Mouse (Mus musculus): Measurements from ENCODE around the gene 6030445D17Rik.

The 6030445D17Rik gene

GRCm38 (mm10) chr4:136462086-136462838 is at the start of gene 6030445D17Rik:
TSS of gene 6030445D17Rik (plus strand) at chr4:136462250.
- CTCF ChIA-PET, result interaction anchor here (0.7 kb wide), 1 partner anchor 64 kb away, joined by 8 read pairs; no protein-coding TSS in a partner anchor

DNA sequence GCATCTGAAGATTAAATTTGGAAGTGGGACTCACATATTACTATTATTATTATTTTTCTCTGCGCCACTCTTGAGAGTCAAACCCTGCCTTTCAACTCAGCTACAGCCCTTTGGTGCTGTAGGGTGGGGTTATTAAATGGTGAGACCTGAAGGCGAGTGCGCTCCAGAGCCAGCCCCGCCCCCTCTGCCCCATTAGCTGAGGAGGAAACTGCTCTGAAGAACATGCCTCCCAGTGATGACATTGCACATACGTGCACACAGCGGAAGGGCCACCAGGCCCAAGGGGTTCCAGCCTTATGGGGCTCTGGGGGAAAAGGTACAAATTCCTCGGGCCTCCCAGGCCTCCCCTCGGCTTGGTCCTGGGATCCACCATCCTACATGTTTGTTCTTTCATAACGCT is 46.6 kb upstream of the 6030445D17Rik start:
- CTCF ChIA-PET, result no interaction called here

GRCm38 (mm10) chr4:136418962-136419361 is 43.1 kb upstream of the 6030445D17Rik start:
- CTCF ChIA-PET, result no interaction called here

GRCm38 (mm10) chr4:136419386-136419785 is 42.7 kb upstream of the 6030445D17Rik start:
- CTCF ChIA-PET, result no interaction called here

- CTCF ChIA-PET, result no interaction called here
These were observed 38.8 kb upstream of the 6030445D17Rik start, which contains the start of gene Htr1d for GRCm38 (mm10) chr4:136423224-136423623. TSS of gene Htr1d (plus strand) at chr4:136423524.

GRCm38 (mm10) chr4:136424120-136424999 is 37.7 kb upstream of the 6030445D17Rik start:
- CTCF ChIA-PET, result interaction anchor here (0.6 kb wide), 1 partner anchor 321 kb away, joined by 4 read pairs; no protein-coding TSS in a partner anchor

GRCm38 (mm10) chr4:136425000-136425288 is 37.1 kb upstream of the 6030445D17Rik start:
- CTCF ChIA-PET, result interaction anchor here (0.6 kb wide), 1 partner anchor 322 kb away, joined by 4 read pairs; no protein-coding TSS in a partner anchor

GRCm38 (mm10) chr4:136430609-136431375 is 31.3 kb upstream of the 6030445D17Rik start:
- CTCF ChIA-PET, result no interaction called here

DNA sequence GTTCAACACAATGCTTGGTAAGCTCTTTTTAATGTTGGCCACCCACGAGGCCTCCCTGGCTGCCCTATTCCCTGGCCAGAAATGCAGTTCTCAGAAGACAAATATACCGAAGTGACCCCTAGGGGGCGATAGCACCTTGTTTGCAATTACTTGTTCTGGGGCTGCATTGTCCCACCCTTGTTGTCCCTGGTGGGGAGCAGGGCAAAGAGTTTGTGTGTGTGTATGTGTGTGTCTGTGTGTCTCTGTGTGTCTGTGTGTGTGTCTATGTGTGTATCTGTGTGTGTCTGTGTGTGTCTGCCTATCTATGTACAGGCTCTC is 30.7 kb upstream of the 6030445D17Rik start:
- CTCF ChIA-PET, result no interaction called here

GRCm38 (mm10) chr4:136434029-136434428 is 28.0 kb upstream of the 6030445D17Rik start:
- CTCF ChIA-PET, result no interaction called here

- CTCF ChIA-PET, result no interaction called here
These were observed 22.9 kb upstream of the 6030445D17Rik start for GRCm38 (mm10) chr4:136439106-136439505.

DNA sequence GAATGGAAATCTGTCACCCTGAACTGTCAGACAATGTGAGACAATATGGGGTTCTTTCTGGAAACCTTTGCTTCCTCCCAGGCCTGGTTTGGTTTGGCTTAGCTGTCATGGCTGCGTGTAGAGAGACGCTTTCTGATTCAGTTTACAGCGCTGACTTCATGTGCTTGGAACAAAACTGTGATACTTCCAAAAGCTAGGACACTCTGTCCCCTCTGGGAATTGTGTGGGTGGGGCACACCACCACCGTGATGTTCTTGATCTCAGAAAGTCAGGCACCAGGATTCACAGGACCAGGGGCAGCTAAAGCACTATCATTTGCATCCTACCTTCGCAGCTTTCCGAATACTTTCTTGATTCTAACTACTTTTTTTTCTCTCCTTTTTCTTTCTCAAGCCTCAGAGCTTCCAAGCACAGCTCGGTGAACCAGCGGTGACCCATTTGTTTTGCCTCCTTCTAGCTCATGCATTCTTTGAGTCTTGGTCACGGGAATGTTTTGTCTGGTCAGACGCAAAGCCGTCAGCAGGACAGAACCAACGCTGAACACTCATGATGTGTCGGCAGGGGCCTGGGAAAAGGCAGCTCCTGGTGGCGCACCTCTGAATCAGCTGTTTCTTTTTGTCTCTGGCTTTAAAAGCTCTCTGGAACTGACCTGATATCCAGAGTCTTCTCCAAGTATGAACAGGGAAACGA is 20.6 kb upstream of the 6030445D17Rik start:
- CTCF ChIA-PET, result no interaction called here

DNA sequence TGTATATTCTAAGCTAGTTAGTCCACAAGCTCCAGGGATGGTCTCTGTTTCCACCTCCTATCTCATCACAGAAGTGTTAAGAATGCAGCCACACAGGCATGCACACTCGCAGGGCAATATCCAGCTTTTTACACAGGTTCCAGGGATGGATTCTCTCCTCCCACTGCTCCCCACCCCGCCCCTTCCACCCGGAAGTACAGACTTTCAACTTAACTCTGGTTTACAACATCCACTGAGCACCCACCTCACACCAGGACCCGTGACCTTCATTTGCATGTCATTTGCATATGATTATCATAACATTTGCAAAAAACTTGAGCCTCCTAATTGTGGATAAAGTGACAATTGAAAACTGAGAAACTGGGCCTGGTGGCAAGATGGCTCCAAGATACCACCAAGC is 17.5 kb upstream of the 6030445D17Rik start:
- CTCF ChIA-PET, result no interaction called here

DNA sequence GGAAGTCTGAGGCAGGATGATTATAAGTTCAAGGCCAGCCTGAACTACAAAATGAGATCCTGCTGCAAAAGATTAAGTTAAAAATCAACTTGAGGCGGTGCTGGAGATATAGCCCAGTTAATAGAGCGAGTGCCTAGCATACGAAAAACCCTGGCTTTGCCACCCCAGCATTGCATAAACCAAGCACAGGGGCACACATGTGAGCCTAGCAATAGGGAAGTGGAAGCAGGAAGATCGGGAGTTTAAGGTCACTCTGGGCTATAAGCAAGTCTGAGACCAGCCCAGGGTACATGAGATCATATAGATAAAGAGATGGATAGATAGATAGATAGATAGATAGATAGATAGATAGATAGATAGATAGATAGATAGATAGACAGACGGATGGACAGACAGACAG is 12.3 kb upstream of the 6030445D17Rik start:
- CTCF ChIA-PET, result no interaction called here

DNA sequence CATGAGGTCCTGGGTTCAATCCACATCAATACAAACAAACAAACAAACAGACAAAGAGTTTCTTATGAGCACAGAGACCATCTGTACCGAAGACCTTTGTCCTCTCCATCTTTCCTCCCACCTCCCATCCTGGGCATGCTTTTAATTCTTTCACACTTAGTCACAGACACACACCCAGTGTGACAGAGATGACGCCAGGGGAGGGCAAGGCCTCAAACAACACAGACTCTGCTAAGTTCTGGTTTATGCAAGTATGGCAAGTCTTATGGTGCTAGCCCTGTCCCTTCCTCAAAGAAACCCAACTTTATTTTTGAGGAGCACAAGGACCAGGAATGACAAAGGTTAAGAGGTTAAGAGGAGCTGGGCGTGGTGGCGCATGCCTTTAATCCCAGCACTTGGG is 11.8 kb upstream of the 6030445D17Rik start:
- CTCF ChIA-PET, result no interaction called here

GRCm38 (mm10) chr4:136451564-136451963 is 10.5 kb upstream of the 6030445D17Rik start:
- CTCF ChIA-PET, result no interaction called here

GRCm38 (mm10) chr4:136452286-136452685 is 9.8 kb upstream of the 6030445D17Rik start:
- CTCF ChIA-PET, result no interaction called here

- CTCF ChIA-PET, result no interaction called here
These were observed 9.3 kb upstream of the 6030445D17Rik start for GRCm38 (mm10) chr4:136452792-136453191.

DNA sequence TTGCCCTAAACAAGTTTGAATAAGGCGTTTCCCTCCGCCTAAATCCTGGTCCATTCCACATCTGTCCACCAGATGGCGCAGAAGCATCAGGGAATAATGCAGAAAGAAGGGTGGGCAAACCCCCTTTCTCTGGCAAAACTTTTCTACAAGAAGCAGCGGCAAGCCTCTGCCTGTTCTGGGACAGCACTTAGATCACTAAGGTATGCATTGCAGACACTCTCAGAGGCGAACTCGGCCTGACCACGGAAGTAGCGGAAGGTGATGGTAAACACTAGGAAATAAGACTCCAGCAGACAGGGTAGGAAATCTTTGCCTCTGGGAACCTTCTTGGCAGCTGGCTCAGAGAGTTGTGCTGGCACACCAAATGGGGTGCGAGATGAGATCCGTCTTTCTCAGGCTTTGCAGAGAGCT is 7.2 kb upstream of the 6030445D17Rik start:
- CTCF ChIA-PET, result interaction anchor here (0.7 to 0.9 kb wide), 2 partner anchors 71 to 92 kb away, joined by 3 to 4 read pairs; no protein-coding TSS in a partner anchor

DNA sequence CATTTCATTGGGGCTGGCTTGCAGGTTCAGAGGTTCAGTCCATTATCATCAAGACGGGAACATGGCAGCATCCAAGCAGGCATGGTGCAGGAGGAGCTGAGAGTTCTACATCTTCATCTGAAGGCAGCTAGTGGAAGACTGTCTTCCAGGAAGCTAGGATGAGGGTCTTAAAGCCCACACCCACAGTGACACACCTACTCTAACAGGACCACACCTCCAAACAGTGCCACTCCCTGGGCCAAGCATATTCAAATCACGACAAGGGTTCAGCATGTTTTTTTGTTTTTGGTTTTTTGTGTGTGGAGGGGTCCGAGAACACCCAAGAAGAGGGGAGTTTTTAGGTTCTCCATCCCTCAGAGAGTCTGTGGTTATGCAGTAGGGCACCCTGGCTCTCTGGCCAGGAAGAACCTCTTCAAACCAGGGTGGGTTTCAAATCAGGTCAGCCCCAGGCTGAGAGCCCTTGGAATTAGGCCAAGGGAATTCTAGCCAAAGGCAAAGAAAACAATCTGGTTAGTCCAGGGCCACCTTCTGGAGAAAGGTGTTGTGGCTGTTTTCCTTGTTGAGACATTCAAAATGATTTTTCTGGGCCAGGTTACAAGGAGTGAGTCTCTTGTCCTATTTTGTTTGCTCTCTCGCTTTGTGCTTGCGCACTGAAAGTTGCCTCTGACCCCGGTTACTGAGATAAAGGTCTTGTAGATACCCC is 5.4 kb upstream of the 6030445D17Rik start:
- CTCF ChIA-PET, result interaction anchor here (1.5 kb wide), 1 partner anchor 165 kb away, joined by 6 read pairs; no protein-coding TSS in a partner anchor

GRCm38 (mm10) chr4:136458276-136458675 is 3.8 kb upstream of the 6030445D17Rik start:
- CTCF ChIA-PET, result interaction anchor here (0.5 kb wide), 1 partner anchor 1754 kb away, joined by 3 read pairs; no protein-coding TSS in a partner anchor
